ENCODE assay signal across 13 mouse cellular contexts in the genomic region with DNA sequence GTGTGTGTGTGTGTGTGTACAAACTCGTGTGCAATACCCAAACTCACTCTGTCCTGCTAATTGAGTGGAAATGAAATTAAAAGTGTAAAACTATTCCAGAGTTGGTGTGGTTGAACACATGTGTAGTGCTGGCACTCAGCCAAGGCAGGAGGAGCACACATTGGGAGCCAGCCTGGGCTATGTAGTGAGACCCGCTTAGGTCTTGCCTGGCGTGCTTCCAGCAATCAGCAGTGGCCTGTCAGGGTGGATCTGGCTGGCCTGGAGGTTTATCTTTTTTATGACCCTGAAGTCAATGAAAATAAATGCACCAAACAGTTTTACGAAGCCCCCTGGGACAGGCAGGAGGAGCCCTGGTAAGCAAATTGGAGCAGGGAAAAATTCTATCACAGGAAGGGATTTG.
DNase-seq lines count a peak whose midpoint lies in the region; ATAC-seq and TF ChIP-seq lines count a peak whose summit lies in the region.
"Had no signal": no experiment of that assay in that cellular context is flagged by ENCODE, and none has a peak within 500 bp of the region (broad histone marks: within the 10 kb centered on the region; RNA-seq: fewer than 3 reads in every experiment).

No protein-coding gene starts in this region.

- H3K27me3 ChIP-seq in heart, adult 2 months (ENCODE audit: control insufficient read depth, insufficient read depth, low read length) = no peaks in the 10 kb centered on the region
- H3K27me3 ChIP-seq in heart, embryonic 11.5 days (ENCODE audit: control insufficient read depth, insufficient read depth, low read length) = no peaks in the 10 kb centered on the region
- no peaks in the 10 kb centered on the region for H3K27me3 ChIP-seq in kidney, embryonic 16.5 days (ENCODE audit: insufficient read depth, low read length)
- H3K27me3 ChIP-seq: embryonic facial prominence, embryonic 15.5 days; intestine, embryonic 15.5 days; neural tube, embryonic 12.5 days had no signal

- H3K4me1 ChIP-seq in heart, adult 2 months (ENCODE audit: control insufficient read depth, insufficient read depth, low read length) = peaks cover 37% of the 10 kb centered on the region
- peaks cover 5% of the 10 kb centered on the region; the same call in 1 of the 2 replicates for H3K4me1 ChIP-seq in heart, embryonic 11.5 days (ENCODE audit: control insufficient read depth, insufficient read depth, low read length)
- H3K4me1 ChIP-seq in kidney, embryonic 16.5 days (ENCODE audit: insufficient read depth, low read length) = peaks cover 18% of the 10 kb centered on the region; the same call in 1 of the 2 replicates

- no peak for TF ChIP-seq EP300 in heart, adult 2 months (IDR thresholded peaks at IDR 0.05; ENCODE audit: insufficient read depth, low read depth, low read length)

- no peak for DNase-seq in heart, adult 2 months
- DNase-seq in kidney, postnatal 4 days = peak; percentile 54 to 65
- DNase-seq in NIH3T3 (ENCODE audit: low read depth) = peak; percentile 32
- DNase-seq in gastrocnemius, postnatal 10 days = peak; percentile 41
- DNase-seq in B cell, adult 2 months = no peak
- DNase-seq: cerebellum, postnatal 36 days; thymus, postnatal 25 days had no signal

- ATAC-seq in heart, embryonic 11.5 days (replicated peaks; ENCODE audit: insufficient number of reproducible peaks, low FRiP score, low TSS enrichment) = no peak
- ATAC-seq in kidney, embryonic 16.5 days (ENCODE audit: low FRiP score, low TSS enrichment) = no peak; the same call in 1 of the 2 replicates
- ATAC-seq: intestine, embryonic 15.5 days had no signal

- H3K27ac ChIP-seq in heart, adult 2 months = peak overlapping the region; percentile 36; the same call in 1 of the 2 replicates
- no peak overlapping the region for H3K27ac ChIP-seq in heart, embryonic 11.5 days (ENCODE audit: low read depth, low read length)
- no peak overlapping the region for H3K27ac ChIP-seq in kidney, embryonic 16.5 days (ENCODE audit: low read length)
- H3K27ac ChIP-seq: embryonic facial prominence, embryonic 15.5 days; forebrain, embryonic 12.5 days; intestine, embryonic 15.5 days; neural tube, embryonic 12.5 days had no signal

- H3K4me3 ChIP-seq in heart, adult 2 months = no peak overlapping the region
- no peak overlapping the region for H3K4me3 ChIP-seq in heart, embryonic 11.5 days (ENCODE audit: low read depth, low read length)
- no peak overlapping the region for H3K4me3 ChIP-seq in kidney, embryonic 16.5 days (ENCODE audit: low read length)
- H3K4me3 ChIP-seq: embryonic facial prominence, embryonic 15.5 days; forebrain, embryonic 12.5 days; intestine, embryonic 15.5 days; neural tube, embryonic 12.5 days had no signal

- no peak for TF ChIP-seq POLR2A in heart, adult 2 months (IDR thresholded peaks at IDR 0.05; ENCODE audit: insufficient read depth, low read depth, low read length)

- no peak overlapping the region for H3K4me2 ChIP-seq in heart, embryonic 11.5 days
- H3K4me2 ChIP-seq in kidney, embryonic 16.5 days (replicated peaks; ENCODE audit: low read depth, low read length) = no peak overlapping the region
- H3K4me2 ChIP-seq: embryonic facial prominence, embryonic 15.5 days; forebrain, embryonic 12.5 days; intestine, embryonic 15.5 days; neural tube, embryonic 12.5 days had no signal

- no peaks in the 10 kb centered on the region for H3K9me3 ChIP-seq in heart, embryonic 11.5 days (replicated peaks; ENCODE audit: control insufficient read depth, low read length)
- H3K9me3 ChIP-seq in kidney, embryonic 16.5 days (ENCODE audit: low read length) = no peaks in the 10 kb centered on the region
- H3K9me3 ChIP-seq: embryonic facial prominence, embryonic 15.5 days; forebrain, embryonic 12.5 days; intestine, embryonic 15.5 days; neural tube, embryonic 12.5 days had no signal

- peaks cover 7% of the 10 kb centered on the region; the same call in 1 of the 2 replicates for H3K36me3 ChIP-seq in heart, adult 2 months (ENCODE audit: control insufficient read depth, insufficient read depth, low read length)
- no peaks in the 10 kb centered on the region for H3K36me3 ChIP-seq in heart, embryonic 11.5 days (ENCODE audit: control insufficient read depth, insufficient read depth, low read length)
- H3K36me3 ChIP-seq in kidney, embryonic 16.5 days (ENCODE audit: insufficient read depth, low read length) = no peaks in the 10 kb centered on the region
- H3K36me3 ChIP-seq: embryonic facial prominence, embryonic 15.5 days; forebrain, embryonic 12.5 days; intestine, embryonic 15.5 days; neural tube, embryonic 12.5 days had no signal

- H3K9ac ChIP-seq in heart, adult 2 months (ENCODE audit: low read depth, low read length) = no peak overlapping the region
- no peak overlapping the region for H3K9ac ChIP-seq in heart, embryonic 11.5 days (ENCODE audit: low read depth, low read length)
- H3K9ac ChIP-seq in kidney, embryonic 16.5 days (replicated peaks; ENCODE audit: low read length) = no peak overlapping the region
- H3K9ac ChIP-seq: embryonic facial prominence, embryonic 15.5 days; forebrain, embryonic 12.5 days; intestine, embryonic 15.5 days; neural tube, embryonic 12.5 days had no signal

- WGBS in heart, adult 2 months = 43% methylated on average over 4 of the region's 4 CpGs
- whole genome bisulfite sequencing in heart, embryonic 11.5 days (ENCODE audit: insufficient replicate concordance) = 57% methylated on average over 4 of the region's 4 CpGs
- WGBS in kidney, embryonic 16.5 days = 41% methylated on average over 4 of the region's 4 CpGs

- no peaks in the 10 kb centered on the region for H3K79me2 ChIP-seq in heart, adult 2 months (replicated peaks; ENCODE audit: control insufficient read depth, insufficient read depth, low read length)

- TF ChIP-seq CTCF in heart, adult 2 months (IDR thresholded peaks at IDR 0.05) = no peak

- intact Hi-C loops in heart, adult 2 months (cut with DNase I) = loop anchor here (5.0 kb wide), 1 partner anchor 44 kb away; no protein-coding TSS in a partner anchor

Comparison
In these comparisons a context has a peak if more than half of its experiments do, and no peak if none do; other contexts are left out.
1. DNase-seq: peak in kidney, postnatal 4 days (2 of 2), NIH3T3 (single experiment) and gastrocnemius, postnatal 10 days (single experiment); none in heart, adult 2 months (0 of 2) and B cell, adult 2 months (0 of 2).